Mouse (Mus musculus) retina, adult 2 months (tissue): ENCODE data around the gene Lrrc71.
A peak's percentile ranks its signal among the peaks of the same experiment; 100 is the strongest.

Source experiments
- DNase-seq: peaks from one replicate; pipeline ENCODE4 v3.0.0-alpha.2; 2012; ENCODE audit warnings: low read depth, low spot score

Gene Lrrc71

GRCm38 (mm10) chr3:87763683-87764289 is 15.4 kb upstream of the Lrrc71 start:
- no peak for DNase-seq

GRCm38 (mm10) chr3:87763202-87763601 is 14.8 kb upstream of the Lrrc71 start:
- DNase-seq, result no peak

GRCm38 (mm10) chr3:87761408-87762375 is 13.3 kb upstream of the Lrrc71 start:
- no peak for DNase-seq

DNA sequence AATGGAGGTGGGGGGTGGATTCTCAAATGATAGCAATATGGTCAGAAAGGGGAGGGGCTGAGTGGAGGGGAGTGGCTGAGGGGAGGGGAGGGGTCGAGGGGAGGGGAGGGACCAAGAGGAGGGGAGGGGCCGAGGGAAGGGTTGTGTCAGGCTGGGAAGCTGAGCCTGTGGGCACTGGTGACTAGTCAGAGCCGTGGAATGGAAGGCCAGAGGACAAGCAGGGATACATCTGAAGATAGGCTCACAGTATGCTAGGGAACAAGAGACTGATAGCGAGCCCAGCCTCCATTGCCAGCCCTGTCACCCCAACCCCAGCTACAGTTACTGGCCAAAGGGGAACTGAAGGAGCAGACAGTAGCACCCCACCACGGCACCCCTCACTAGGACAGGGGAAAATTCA is 10.2 kb upstream of the Lrrc71 start:
- no peak for DNase-seq

- DNase-seq, result no peak
Measured at GRCm38 (mm10) chr3:87756488-87756887, 8.1 kb upstream of the Lrrc71 start.

GRCm38 (mm10) chr3:87755964-87756363 is 7.5 kb upstream of the Lrrc71 start:
- peak; percentile 20 for DNase-seq

GRCm38 (mm10) chr3:87753829-87754228 is 5.4 kb upstream of the Lrrc71 start:
- no peak for DNase-seq

- DNase-seq, result no peak
Measured at GRCm38 (mm10) chr3:87752567-87752966, 4.1 kb upstream of the Lrrc71 start.

DNA sequence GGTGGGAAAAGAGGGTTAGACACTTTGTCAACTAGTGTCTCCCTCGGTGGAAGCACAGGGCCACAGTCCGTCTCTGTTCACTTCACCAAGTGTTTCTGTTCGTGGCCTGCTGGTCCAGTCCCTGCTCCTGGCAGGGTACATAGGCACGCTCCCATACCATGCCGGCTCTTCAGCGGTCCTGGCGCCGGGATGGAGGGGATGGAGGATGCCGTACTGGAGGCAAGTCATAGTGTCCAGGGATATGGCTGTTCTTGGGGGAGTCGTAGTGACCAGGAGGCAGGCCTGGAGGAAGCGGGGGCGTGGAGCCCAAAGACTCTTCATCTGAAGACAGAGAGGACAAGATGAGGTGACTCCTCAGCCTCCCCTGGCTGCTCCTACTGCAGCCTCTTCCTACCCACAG is 1.6 kb upstream of the Lrrc71 start:
- DNase-seq, result no peak

DNA sequence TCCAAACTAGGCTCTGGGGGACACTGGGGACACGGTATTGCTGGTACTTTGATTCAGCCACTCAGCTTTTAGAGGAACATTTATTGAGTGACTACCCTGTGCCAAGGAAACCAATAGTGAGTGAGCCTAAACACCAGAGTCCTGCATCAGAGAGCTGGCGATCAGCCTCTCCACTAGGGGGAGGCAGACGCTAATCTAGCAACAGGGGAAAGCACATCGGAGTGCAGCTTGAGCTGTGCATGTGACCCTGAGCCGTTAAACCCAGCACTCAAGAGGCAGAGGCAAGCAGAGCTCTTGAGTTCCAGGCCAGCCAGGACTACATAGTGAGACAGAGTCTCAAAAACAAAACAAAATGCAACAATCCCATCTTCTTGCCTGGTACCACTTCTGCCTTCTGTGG is 611 bp upstream of the Lrrc71 start:
- no peak for DNase-seq

DNA sequence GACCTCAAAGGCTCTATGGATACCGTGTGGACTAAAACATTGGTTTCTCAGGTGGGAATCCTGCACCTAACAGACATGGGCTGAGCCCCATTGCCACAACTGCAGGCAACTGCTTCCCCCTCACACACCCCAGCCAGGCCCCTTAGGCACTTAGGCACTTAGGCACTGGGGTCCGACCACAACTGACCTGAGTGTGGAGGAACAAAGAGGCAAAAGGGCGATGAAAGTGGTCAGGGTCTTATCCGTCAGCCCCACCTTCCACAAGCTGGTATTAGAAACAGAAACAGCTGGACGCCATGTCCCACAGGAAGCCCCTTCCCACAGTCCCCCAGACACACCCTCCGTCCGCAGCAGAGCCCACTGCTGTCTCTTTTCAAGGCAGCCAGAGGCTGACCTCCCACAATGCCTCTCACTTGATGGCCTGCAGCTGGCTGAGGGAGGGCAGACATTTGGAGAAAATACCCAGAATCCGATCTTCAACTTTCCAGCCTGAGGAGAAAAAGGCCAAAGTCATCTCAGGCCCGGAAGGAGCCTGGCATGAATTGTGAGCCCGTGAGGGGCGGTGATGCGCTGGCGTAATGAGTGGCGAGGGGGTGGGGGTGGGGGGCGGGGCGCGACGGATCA is 3.3 kb downstream of the Lrrc71 start:
- no peak for DNase-seq

DNA sequence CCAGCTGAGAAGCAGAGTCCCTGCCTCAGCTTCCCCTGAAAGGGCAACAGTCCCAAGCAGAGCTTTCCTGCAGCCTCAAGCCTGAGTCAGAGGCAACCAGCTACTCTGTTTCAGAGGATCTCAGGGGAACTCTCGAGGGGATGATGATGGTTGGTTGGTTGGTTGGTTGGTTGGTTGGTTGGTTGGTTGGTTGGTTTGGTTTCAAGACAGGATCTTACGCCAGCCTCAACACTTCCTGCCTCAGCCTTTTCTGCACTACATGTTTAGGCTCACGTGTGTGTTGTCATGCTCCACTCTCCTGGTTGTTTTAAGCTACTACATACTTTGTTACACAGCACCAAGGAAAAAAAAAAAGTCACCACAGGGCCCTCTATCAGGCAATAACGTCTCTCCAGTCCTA is 4.5 kb downstream of the Lrrc71 start:
- no peak for DNase-seq

DNA sequence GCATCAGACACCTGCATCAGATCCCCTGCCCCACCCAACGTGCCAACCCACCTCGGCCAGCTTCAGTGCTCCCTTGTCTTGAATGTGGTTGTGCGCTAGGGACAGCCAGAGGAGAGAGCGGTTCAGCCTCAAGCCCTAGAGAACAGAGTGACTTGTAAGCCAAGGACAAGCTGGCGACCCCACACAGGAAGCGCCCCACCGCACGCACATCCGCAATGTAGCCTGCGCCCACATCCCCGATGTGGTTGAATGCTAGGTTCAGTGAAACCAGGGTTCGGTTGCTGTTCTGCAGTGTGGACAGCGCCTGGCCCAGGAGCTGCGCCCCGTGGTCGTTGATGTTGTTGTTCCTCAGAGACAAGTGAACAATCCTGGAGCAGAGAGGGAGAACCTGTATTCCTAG is 5.7 kb downstream of the Lrrc71 start:
- DNase-seq, result no peak

GRCm38 (mm10) chr3:87742013-87742412 is 6.4 kb downstream of the Lrrc71 start:
- DNase-seq, result no peak

- DNase-seq, result no peak
Measured at GRCm38 (mm10) chr3:87738906-87739305, 9.5 kb downstream of the Lrrc71 start.

DNA sequence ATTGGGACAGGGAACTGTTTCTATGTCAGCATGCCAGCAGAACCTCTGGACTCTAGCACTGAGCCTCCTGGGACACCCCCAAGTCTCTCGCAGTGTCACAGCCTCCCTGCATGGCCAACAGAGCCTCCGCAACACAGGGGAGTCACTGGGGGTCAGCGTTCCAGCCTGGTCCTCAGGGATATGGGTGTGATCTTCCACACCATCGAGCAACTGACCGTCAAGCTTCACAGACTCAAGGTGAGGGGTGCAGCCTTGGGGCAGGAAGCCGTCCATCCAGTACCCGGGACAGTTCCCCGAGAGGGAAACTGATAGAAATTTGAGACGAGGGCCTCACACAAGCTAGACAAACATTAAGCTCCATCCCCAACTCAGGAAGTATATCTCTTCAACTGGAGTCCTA is 13.1 kb downstream of the Lrrc71 start:
- no peak for DNase-seq

- no peak for DNase-seq
Measured at GRCm38 (mm10) chr3:87733984-87734761, 14.3 kb downstream of the Lrrc71 start.

- DNase-seq, result no peak
Measured at GRCm38 (mm10) chr3:87733098-87733497, 15.3 kb downstream of the Lrrc71 start.

- no peak for DNase-seq
Measured at GRCm38 (mm10) chr3:87728696-87729095, 19.7 kb downstream of the Lrrc71 start.

GRCm38 (mm10) chr3:87726191-87726590 is 22.2 kb downstream of the Lrrc71 start:
- no peak for DNase-seq

- DNase-seq, result no peak
Measured at GRCm38 (mm10) chr3:87725396-87726160, 22.8 kb downstream of the Lrrc71 start.
